Mouse (Mus musculus) gastrocnemius, postnatal 25 days (tissue): ENCODE data around the gene Bmp8a. TPM values are rescaled to one million over a fixed set of nuclear protein-coding genes. Genes with fewer than 3 reads are reported as not detected.
"Not testable (repeated sequence)": the region's sequence is repeated elsewhere in the genome, so short reads cannot be mapped to it uniquely, and the experiment has no call there.

ENCODE experiments used
- DNase-seq: peaks from one replicate; pipeline ENCODE4 v3.0.0; 2022
- long read RNA-seq, 2 experiments: library from polyadenylated mRNA; stranded (forward); transcript quantifications; one replicate each; pipeline ENCODE4 v2.0.0; 2021
- total RNA-seq, 2 experiments: library from RNA; stranded (reverse); gene quantifications; 1 replicate in 1 of 2; 2 replicates in 1 of 2; pipeline ENCODE4 v1.2.3; 2021

Gene Bmp8a
- total RNA-seq = under 1 TPM; 0.35 to 0.36 TPM
- long read RNA-seq, experiment 1 = 0 reads
- long read RNA-seq, experiment 2 = 0 reads

DNA sequence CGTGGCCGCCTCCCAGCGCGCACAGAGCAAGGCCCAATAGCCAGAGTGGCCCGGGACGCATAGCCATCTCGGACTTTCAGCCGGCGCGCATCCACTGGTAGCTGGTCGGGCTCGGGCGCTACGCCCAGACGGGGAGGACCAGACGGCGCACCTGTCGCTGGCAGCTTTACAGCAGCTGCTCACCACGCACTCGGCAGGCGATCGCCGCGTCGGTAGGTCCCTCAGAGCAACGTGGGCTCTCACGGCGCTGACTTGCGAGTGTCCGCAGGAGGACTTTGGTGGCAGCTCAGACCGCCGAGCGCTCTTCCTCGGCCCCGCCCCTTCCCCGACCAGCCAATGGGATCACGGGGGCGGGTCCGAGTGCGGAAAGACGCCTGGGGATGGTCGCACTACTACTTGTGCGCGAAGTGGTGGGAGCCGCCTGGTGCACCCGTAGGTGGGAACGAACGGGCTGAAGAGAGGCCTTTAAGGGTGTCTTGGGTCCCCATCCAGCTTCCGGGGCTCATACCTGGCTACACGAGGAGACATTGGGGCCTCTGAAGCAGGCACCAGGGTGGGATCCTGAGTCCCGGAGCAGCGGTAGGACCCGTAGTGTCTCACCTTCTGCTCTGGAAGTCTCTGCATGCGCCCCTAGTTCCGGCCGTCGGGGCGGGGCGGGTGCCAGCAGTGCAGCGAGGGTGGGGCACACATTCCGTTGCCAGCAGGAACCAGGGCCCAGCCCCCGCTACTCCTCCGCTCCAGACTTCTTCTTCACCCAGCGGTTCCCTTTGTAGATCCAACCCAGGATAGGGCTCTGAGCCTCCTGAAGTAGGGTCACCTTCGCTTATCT is at the start of gene Bmp8a:
Gene Bmp8a, minus strand, starts transcription at position 611 of the 829 bp plus-strand sequence.
- DNase-seq = peak; percentile 43

DNA sequence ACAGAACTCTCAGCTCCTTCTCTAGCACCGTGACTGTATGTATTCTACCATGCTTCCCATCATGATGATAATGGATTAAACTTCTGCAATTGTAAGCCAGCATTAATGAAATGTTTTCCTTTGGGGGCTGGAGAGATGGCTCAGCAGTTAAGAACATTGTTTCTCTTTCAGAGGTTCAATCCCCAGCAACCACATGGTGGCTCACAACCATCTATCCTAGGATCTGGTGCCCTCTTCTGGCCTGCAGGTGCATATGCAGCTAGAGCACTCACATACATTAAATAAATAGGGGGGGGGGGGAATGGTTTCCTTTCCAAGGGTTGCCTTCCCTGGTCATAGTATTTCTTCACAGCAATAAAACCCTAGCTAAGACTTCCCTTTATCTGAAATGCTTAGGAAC is 49.1 kb upstream of the Bmp8a start:
- DNase-seq = no peak

DNA sequence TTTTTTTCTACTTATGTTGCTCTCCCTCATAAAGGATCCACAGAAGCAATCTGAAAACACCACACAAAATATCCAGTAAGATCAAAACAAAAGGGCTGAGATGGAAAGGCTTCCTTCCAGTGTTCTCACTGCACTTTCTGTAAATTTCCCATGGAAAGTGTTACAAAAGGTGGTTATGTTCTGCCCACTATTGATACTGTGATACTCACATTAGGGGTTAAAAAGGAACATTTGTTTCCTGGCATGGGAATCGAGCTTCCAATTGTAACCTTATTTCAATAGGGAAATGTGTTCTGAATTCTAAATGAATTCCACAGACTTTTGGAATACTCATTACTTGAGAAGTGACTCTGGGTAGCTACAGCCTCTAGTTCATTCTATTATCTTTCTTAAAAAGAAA is 42.0 kb upstream of the Bmp8a start:
- no peak for DNase-seq

DNA sequence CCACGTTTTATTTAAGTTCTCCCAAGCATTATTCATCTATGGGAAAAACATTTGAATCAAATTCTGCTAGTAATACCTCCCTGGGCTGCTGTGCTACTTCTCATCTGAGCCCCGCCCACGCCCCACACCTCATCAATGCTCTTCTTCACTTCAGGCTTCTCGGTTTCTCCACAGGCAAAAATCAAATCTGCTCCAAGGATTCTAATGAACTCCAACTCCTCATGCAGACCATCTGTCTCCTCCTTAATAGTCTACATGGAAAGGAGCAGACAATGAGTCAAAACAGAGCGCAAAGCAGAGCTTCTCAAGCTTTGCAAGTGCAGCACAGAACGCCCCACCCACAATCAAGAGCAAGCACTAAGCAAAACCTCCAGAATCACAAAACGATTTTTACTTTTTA is 40.1 kb upstream of the Bmp8a start:
- DNase-seq = no peak

DNA sequence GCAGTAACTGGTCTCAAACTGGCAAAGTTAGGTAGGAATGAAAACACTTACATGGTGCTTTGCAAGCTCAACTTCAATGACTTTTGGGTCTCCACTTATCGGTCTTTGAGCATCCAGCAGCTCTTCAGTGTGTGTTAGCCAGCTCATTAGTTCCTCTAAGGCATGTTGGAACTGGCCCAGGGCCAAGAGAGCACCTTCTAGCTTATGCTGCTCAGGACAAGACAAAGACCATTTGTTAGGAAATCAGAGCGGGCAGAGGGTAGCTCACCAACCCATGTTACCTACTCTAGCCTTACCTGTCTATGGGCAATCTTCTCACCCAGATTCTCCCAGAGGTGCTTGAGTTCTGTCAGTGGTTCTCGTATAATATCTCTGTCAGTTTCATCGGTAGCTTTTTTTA is 39.0 kb upstream of the Bmp8a start:
- no peak for DNase-seq

DNA sequence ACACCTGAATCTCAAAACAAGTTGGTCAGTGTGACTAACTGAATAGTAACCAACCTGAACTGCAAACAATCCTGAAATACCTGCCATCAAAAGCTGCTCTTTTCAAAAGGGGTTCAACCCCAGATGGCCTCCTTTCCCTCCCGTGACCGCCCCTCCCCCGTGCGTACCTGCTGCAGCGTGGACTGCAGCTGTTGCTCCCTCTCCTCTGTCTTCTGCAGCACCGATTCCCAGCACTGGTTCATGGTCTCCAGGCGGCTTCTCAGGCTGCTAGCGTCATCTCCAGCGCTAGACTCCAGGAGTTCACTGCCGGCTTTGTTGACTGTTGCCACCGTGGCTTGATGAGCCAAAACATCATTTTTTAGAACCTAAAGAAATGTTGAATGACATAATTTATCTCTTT is 38.5 kb upstream of the Bmp8a start:
- DNase-seq = no peak

DNA sequence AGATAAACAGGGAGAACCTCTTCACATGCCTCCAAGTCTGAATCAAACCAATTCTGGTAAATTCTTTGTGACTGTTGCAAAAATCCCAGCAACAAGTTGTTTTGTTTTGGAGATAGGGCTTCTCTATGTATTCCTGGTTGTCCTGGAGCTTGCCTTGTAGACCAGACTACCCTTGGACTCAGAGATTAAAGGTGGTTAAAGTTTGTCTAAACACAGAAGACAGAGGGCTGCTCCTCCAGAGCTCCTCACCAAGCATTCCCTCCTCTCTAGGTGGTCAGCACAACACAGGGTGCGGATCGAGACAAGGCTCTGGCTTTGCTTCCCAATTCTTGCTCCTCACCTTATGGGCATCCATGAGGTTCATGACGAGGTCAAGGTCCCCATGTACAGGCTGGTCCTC is 33.0 kb upstream of the Bmp8a start:
- no peak for DNase-seq

DNA sequence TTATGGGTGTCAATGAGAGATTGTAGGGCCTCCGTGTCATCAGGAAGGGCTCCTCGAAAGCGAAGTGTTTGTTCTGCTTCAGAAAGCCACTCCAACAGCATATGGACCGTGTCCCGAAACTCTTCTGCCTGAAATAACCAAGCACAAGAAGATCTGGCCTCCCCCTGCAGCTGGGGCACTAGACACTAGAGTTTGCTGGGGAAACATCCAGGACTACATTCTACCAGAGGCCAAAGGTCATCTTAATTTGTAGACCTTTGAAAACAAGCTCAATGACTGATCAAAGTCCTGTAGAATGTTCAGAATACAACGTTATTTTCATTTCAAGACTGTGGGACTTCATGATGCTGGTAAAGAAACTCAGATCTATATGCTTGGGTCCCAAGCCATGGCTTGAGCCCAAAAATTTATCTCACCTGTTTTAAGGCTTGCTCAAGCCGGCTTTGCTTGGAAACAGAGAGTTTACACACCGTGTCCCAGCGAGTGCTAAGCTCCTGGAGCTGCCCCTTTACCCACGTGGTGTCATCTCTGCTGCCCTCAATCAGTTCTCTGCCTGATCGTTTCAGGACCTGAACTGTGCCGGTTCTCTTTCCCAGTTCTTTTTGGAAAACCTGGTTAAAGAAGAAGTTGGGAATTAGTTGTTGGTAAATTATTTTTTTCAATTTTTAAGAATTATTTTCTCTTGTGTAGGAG is 31.4 kb upstream of the Bmp8a start:
- DNase-seq = no peak

DNA sequence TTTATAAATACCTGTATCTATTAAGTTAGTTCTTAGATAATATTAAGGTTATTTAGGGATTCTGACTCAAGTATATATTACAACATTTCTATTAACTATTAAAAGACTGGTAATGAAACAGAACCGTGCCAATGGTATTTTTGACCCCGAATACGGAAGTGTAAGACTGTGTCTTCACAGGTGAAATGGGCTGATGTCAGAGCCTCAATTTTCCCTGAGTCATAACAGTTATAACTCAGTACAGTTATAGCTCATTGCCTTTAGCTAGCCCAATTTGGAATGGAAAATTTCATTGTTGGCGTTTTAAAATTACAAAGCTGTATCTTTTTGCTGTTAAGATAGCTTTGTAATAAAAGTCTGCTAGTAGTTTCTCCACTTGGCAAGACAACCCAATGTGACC is 20.5 kb upstream of the Bmp8a start:
- DNase-seq = no peak

DNA sequence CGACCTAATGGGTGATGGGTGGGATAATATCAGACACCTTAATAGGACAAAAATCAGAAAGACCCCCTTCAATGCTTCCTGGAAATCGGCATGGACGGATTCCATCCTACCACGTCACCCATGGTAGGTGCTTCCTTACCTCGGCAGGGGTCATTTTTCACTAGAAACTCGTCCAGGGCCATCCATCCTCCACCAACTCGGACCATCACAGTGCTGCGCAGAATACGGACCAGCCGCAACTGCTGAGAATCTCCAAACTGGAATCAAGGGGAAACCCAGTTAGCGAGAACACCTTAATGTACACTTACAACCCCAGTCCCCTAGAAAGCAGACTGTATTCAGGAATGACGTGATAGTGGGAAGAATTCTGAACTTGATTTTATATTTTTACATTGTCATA is 17.7 kb upstream of the Bmp8a start:
- no peak for DNase-seq

DNA sequence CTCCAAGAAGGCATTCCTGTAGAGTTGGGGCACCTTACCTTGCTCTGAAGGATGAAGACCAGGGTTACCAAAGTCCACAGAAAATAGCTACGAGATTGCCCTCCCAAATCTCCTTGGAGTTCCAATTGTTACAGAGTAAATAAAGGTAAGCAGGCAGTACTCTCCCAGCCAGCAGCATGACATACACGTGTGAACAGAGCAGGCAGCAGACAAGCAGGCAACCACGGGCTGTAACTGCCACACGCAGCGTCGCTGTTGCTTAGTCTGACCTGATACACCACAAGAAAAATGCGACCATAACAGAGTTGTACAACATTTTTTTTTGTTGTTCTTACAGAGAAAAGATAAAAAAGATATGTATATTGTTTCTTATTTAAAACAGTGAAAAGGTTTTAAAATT is 15.6 kb upstream of the Bmp8a start:
- DNase-seq = no peak

DNA sequence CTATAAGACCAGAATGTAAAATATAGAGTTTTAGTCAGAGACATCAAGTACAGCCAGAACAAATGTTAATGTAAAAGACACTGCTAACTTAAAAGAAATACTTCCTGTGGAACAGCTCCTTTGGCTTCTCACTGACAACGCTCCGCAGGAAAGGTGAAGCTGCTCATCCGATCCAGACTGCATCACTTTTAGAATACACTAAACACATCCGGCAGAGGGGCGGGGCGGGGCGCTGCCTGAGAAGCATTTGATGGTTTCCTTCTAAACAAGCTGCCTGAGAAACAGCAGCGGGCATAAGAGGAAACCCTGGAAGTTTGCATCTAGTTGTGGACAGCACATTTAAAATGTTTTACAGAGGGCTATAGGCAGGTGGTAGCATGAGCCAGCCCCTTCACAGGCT is 12.9 kb upstream of the Bmp8a start:
- no peak for DNase-seq

DNA sequence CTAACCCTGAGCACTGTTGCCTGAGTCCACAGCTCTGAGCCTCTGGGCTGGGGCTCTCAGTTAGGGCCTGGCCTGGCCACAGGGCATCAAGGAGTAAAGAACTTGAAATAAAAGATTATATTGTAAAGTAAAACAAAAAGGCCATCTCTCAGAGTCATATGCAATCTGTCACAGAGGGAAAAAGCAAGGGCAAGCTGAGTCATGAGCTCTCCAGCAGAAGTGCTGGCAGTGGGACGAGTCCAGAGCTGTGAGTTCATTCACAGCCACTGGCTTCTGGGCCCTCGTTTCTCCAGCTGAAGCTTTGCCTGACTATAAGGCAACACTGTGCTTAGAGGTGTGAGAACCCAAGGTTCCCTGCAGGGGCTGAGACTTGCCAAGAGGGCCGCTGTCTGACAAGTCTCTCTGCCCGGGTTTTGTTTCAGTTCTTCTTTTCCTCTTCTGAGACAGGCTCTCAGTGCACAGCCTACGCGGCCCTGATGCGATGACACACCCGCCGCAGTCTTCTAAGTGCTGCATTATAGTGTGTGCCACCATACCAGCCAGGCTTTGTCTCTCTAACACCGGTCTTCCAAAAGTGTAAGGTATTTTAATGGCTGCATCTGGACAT is 10.3 kb upstream of the Bmp8a start:
- DNase-seq = no peak

DNA sequence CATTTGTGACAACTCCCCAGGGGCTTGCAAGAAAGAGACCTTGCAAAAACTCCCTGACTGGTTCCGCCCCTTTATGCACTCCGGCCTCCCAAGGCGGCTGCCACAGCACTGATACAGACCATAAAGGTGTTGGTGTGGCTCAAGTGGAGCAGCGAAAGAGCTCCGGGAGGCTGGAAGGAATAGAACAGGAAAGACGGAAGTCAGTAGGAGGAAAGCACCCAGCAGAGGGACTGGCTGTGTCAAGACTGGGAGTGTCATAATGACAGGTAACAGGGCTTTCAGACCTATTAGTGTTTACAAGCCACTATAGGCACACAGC is 378 bp upstream of the Bmp8a start:
- DNase-seq = no peak

DNA sequence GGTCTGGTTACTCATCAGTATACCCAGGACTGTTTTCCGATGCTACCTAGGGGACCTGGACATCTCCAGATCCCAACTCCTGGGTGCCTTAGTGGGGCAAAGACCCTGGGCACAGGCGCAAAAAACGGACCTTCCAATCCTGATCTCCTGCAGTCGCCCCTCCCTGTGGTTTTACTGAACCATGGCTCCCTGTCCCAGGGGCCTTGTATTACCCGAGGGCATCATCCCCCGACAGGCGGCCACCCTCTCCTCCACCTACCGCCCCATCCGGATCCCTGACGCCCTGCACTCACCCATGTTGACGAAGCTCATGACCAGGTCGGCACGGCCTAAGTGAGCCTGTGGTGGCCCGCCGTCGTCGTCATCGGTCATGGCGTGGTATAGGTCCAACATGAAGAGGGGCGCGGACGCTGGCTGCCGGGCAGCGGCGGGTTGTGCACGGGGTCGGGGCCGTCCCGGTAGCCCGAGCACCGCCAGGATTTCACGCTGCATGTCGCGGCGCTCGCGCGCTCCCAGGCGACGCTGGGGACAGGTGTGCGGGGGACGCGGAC is 886 bp downstream of the Bmp8a start:
- no peak for DNase-seq

DNA sequence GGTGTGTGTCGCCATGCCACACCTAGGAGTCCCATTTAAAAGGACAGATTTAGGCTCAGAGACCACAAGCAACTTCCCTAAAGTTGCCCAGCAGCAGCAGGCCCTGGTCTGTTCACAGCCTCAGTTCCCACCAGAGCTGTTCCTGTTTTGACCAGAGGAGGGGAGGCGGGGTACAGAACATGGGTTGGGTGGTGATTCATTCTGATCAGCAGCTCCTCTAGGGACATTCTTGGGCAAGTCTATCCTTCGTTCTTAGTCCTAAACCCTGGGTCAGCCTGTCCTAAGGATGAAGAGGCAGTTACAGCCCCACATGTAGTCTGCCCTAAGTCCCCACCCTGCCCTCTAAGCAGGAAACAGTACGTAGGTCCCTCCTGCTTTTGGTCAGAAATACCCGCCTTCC is 2.8 kb downstream of the Bmp8a start:
- DNase-seq = no peak

DNA sequence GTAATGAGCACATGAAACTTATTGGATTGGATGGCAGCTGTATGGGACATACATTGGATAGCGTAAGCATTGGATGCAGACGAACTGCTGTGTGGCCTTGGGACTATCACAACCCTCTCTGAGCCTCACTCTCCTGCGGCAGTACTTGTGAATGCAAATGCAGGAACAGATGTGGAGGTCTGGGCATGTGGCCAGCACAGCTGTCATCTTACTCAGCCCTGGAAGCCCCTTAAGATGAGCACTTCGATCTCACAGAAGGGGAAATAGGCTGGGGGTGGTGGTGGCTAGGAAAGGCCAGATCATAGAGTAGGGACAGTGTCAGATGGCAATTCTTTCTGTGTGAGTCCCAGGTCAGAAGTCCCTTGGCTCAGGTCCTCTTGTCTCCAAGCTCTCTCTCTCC is 5.4 kb downstream of the Bmp8a start:
- no peak for DNase-seq

DNA sequence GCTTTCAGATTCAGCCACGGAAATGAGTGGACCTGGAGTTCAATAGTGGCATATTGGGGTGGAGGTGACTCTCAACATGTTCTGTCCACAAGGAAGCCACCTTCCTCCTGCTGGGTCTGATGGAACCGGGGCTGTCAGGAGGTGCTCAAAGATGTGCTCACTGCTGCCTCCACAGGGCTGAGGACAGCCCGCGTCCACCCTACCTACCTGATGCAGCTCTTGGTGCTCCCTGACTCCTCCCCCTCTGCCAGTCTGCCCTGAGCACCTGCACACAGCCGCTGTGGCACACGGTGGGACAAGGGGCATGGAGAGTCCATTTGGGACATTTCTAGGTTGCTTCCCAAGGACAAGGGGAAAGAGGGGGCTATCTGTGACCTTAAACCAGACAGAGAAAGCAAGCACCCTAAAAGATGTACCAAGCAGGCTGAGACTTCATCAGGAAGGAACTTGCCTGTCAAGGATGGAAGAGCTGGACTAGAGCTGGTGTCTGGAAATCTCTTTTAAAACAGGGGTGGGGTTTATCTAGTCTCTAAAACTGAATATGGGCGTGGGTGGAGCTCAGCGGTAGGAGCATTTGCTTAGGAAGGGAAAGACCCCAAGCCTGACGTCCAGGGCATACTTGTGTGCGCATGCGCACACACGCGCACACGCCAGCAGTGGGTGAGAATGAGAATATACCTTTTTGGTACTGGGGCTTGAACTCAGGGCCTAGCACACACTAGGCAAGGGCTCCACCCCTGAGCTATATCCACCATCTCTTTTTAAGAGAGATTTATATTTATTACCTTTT is 7.1 kb downstream of the Bmp8a start:
- DNase-seq = no peak

DNA sequence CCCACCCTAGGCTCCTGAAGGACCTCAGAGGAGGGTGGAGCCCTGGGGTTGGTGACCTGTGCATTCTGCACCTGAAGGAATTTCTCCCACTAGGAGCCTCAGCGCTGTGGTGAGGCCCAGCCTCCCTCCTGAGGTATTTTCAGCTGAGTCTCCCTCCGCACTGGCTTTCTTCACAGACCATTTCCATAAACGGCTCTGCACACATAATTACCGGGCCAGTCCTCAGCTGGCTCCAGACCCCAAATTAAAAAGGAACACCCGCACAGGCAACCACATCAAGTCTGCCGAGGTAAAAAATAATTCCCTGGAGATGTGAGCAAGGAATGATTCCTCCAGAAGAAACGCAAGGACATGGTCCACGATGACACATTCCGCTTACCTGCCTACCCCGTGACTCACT is 7.8 kb downstream of the Bmp8a start:
- not testable (repeated sequence) for DNase-seq

DNA sequence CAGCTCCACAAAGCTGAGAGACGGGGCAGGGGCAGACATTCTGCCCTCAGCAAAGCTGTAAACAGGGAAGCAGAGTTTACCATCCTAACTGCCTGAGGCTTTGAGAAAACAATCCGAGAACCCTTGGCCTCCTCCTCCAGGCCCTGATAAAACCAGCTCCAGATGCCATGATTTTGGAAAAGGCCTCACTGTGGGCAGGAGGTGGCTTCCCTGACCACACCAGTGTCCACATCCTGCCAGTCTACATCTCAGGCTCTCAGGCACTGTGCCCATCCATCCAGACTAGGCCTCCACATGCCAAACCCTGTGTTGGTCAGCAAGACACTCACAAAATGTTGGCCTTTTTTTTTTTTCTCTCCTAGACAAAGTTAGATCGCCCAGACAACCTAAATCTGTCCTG is 8.9 kb downstream of the Bmp8a start:
- no peak for DNase-seq

DNA sequence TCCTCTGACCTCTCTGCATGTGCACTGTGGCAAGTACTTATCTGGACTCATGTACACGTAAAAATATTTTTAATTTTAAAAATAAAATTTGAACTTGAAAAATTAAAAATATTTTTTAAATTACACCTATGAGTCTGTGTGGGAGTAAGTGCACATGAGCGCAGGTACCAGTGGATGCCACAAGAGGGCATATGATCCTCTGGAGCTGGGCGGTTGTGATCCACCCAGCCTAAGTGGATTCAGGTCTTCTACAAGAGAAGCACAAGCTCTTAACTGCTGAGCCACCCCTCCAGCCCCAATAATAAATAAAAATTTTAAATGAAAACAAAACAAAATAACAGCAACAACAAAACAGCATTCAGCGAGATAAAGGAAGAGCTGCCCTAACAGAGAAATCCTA is 9.9 kb downstream of the Bmp8a start:
- DNase-seq = no peak

DNA sequence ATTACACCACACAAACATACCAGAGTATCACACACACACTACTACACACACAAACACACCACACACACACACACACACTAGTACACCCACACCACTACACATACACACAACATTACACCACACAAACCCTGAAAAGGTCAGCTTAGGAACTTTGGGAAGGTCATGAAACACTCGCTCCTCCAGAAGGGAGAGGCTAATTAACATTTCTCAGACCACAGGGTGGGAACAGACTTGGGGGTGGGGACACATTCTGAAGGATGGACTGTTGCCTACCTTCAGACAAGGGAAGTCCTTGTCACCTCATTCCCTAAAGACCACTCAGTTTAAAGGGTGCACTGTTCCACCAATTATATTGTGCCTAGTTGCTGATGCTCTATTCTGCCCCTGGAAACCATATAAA is 11.1 kb downstream of the Bmp8a start:
- DNase-seq = not testable (repeated sequence)

DNA sequence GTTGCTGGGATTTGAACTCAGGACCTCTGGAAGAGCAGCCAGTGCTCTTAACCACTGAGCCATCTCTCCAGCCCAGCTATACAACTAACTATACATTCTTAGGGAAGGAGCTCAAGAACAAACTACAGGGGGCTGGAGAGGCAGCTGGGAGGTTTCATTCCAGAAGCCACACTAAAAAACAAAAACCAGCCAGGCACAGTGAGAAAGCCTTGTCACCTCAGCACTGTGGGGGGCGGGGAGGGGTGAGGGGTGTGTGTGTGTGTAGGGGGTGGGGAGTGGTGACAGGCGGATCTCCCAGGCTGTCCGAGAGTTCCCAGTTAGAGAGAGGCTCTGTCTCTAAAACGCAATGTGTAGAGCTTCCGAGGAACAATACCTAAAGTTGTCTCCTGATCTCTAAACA is 11.7 kb downstream of the Bmp8a start:
- no peak for DNase-seq
